Mouse (Mus musculus) embryonic facial prominence, embryonic 13.5 days (tissue): ENCODE results near the gene Telo2. TPM values are rescaled to one million over a fixed set of nuclear protein-coding genes. Genes with fewer than 3 reads are reported as not detected.

Source experiments
- polyA plus RNA-seq: library from polyadenylated mRNA; unstranded; fragments of >200 nt; fragmentation: Nextera tagmentation; extraction: Ambion mirVana; gene quantifications from 2 replicates; pipeline ENCODE4 v1.2.1, GENCODE M21; 2015

Telo2 gene
- polyA plus RNA-seq, 1 experiment from 2014 or later: 53.5 TPM

Other genes starting within 250 kb of the Telo2 start
- 0.37 and 0.42 TPM in 2 replicates for gene Igfals, start 250.0 kb downstream of the Telo2 start, polyA plus RNA-seq
- 46.3 and 51.5 TPM in 2 replicates for gene Nubp2, start 229.6 kb downstream of the Telo2 start, polyA plus RNA-seq
- 39.3 and 43.2 TPM in 2 replicates for gene Spsb3, start 229.3 kb downstream of the Telo2 start, polyA plus RNA-seq
- 31.9 and 34.4 TPM in 2 replicates for gene Eme2, start 220.9 kb downstream of the Telo2 start, polyA plus RNA-seq
- gene Mrps34, start 220.9 kb downstream of the Telo2 start, polyA plus RNA-seq: 86.1 and 93.0 TPM in 2 replicates
- gene Nme3, start 219.5 kb downstream of the Telo2 start, polyA plus RNA-seq: 48.9 and 58.2 TPM in 2 replicates
- 41.6 and 43.0 TPM in 2 replicates for gene Mapk8ip3, start 179.0 kb downstream of the Telo2 start, polyA plus RNA-seq
- 217 and 236 TPM in 2 replicates for gene Jpt2, start 155.3 kb downstream of the Telo2 start, polyA plus RNA-seq
- 8.5 and 9.7 TPM in 2 replicates for gene Cramp1l, start 100.2 kb downstream of the Telo2 start, polyA plus RNA-seq
- gene Ift140, start 99.9 kb downstream of the Telo2 start, polyA plus RNA-seq: 22.0 and 26.2 TPM in 2 replicates
- 15.2 and 18.4 TPM in 2 replicates for gene Tmem204, start 32.4 kb downstream of the Telo2 start, polyA plus RNA-seq
- 0.83 and 1.2 TPM in 2 replicates for gene Ptx4, start 4.8 kb upstream of the Telo2 start, polyA plus RNA-seq
- gene Clcn7, start 17.4 kb upstream of the Telo2 start, polyA plus RNA-seq: 26.0 and 27.8 TPM in 2 replicates
- not detected in 2 replicates for gene Ccdc154, start 46.5 kb upstream of the Telo2 start, polyA plus RNA-seq
- gene Gm38655, start 59.5 kb upstream of the Telo2 start, polyA plus RNA-seq: 0.31 TPM in 1 of 2 replicates, not detected in the other
- 34.9 and 35.5 TPM in 2 replicates for gene BC003965, start 68.6 kb upstream of the Telo2 start, polyA plus RNA-seq
- gene Unkl, start 72.4 kb upstream of the Telo2 start, polyA plus RNA-seq: 9.7 and 11.8 TPM in 2 replicates
- gene Gnptg, start 124.2 kb upstream of the Telo2 start, polyA plus RNA-seq: 33.9 and 34.3 TPM in 2 replicates
- gene Tsr3, start 124.2 kb upstream of the Telo2 start, polyA plus RNA-seq: 54.4 and 57.2 TPM in 2 replicates
- 1.8 and 2.2 TPM in 2 replicates for gene Baiap3, start 140.4 kb upstream of the Telo2 start, polyA plus RNA-seq
- 631 and 713 TPM in 2 replicates for gene Ube2i, start 158.7 kb upstream of the Telo2 start, polyA plus RNA-seq
- 0.51 and 0.79 TPM in 2 replicates for gene Prss34, start 182.4 kb upstream of the Telo2 start, polyA plus RNA-seq
- gene Prss28, start 192.7 kb upstream of the Telo2 start, polyA plus RNA-seq: not detected in 2 replicates
- gene Prss29, start 202.7 kb upstream of the Telo2 start, polyA plus RNA-seq: not detected in 2 replicates
- gene Tpsab1, start 229.6 kb upstream of the Telo2 start, polyA plus RNA-seq: 0.21 and 0.23 TPM in 2 replicates